Mouse (Mus musculus): ENCODE measurements around the gene Sdr39u1. TPM values are rescaled to one million over a fixed set of nuclear protein-coding genes. Genes with fewer than 3 reads are reported as not detected.
A peak's percentile ranks its signal among the peaks of the same experiment; 100 is the strongest.

Sdr39u1 gene
- total RNA-seq, 2 experiments from 2014 or later = 96.5 to 104 TPM

DNA sequence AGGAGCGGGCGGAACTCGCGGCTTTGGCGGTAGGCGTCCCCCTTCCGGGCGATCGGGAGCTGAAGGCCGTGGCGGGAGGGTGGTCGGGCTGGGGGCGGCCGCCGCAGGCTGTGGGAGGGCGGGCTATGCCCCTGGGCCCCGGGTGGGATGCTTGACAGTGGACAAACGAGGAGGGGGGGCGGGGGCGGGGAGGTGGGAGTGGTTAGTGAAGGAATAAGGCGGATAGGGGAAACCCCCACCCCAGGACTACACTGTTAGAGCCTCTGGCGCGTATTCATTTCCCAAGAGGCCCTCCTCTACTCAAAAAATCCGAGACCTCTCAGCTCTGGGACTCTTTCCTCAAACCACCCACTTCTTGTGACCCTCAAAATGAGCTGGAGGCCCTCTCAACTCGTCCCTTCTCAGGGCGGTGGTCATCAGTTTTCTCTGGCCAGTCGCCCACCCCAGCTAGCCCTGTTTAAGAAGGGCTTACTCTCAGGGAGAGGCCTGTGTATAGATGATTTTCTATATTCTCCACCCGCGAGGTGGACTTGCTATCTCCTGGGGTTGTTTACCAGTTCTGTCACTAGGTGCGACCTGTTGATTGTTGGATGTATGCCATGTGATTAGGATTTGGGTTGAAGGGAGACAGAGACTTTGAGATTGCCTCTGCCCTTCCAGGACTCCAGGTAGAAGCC lies 14.8 kb downstream of the Sdr39u1 start:
- DNase-seq (ENCODE audit: low spot score in 2 of 2) = peak in 1 of 2 experiments; percentile 22

DNA sequence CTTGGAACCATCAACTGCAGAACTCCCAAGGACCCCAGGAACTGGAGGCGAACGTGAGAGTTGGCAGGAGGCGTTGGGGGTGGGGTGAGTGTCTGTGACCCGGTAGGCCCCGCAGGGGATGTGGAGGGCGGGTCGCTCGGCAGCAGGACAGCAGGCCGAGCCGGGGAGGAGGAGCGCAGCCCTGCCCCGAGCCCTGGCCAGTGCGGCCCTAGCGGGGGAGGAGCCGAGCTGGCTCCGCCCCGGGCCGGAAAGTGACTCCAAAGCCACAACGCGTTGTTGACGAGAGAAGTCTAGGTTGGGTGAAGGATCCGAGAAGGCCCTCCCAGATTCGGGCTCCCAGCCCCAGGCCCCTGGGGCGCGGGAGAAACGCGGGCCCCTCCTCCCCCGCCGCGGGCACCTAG lies 15.4 kb downstream of the Sdr39u1 start, which contains the start of gene Khnyn:
Khnyn (plus strand) TSS at position 235 of the 401 bp plus-strand sequence.
- DNase-seq (ENCODE audit: low spot score in 2 of 2) = peak; percentile 67 to 83

DNA sequence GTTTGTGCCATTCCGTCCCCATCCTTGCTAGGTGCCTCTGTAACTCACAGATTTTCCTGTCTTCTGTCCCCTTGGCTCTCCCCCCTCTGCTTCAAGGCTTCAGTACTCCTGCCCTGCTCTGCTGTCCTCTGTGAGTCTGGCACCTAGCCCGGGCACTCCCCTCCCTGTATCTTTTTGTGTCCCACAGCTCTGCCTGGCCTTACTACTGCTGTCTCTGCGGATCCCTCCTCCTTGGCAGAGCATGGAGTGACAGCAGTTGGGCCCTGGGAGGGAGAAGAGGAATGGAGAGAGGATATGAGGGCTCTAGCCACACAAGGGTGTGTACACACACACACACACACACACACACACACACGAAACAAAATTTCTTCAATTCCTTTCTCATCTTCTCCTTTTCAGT lies 15.9 kb downstream of the Sdr39u1 start, which contains the start of gene Cbln3:
Cbln3 (minus strand) TSS at position 227 of the 400 bp plus-strand sequence.
- DNase-seq (ENCODE audit: low spot score in 2 of 2) = no peak

DNA sequence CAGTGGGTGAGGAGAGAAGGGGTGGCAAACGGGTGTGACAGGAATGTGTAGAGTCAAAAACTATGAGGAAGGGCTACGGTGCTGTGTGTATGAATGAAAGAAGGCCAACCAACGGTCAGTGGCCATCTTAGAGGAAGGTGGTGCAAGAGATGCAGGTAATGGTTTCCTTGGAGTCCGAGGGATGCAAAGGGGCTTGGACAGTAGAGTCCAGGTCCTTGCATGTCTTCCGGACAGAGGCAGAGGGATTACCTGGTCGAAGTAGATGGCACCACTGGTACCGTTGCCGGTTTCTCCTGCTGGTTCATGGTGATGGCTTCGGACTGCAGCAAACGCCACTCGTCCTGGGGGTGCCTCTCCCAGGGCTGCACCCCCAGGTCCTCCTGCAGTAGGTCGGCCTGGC lies 16.4 kb downstream of the Sdr39u1 start:
- DNase-seq (ENCODE audit: low spot score in 2 of 2) = no peak

DNA sequence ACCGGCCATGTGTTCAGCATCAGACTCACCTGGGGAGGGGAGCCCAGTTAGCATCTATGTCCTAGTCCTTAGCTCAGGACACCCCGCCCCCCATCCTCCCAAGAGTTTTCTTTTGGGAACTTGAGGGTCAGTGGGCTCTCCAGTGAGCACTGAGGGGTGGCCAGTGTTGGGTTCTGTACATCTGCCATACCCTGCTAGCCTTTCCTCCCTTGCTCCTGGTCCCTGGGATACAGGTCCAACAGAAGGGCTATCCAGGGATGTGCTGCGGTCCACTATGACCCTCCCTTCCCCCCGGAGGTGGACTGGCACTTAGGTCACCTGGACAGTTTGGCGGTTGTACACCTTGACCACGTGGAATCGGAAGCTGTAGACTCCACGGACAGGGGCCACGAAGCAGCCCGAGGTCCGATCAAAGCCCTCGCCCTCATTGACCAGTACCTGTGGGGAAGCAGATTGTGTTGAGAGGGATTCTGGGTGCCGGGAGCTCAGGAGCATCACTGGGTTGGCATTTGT lies 16.9 kb downstream of the Sdr39u1 start:
- DNase-seq (ENCODE audit: low spot score in 2 of 2) = no peak

DNA sequence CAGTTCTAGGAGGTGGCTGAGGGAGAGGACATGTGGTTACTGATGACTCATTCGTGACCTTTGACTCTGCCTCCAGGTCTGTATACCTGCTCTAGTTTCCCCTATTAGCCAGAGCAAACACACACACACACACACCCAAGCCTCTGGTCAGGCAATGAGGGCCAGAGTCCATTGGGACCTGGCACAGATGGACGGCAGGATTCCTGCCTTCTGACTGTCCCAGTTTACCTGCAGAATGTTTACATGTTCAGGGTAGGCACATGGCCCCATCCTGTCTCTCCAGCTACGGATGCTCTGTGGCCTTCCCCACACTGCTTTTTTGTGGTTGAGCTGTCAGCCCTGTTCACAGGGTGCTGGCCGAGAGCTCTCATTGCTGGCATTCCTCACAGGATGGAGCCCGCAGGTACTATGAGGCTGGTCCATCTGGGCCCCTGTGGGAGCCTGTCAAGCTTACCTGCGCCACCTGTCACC lies 17.9 kb downstream of the Sdr39u1 start:
- no peak for DNase-seq (ENCODE audit: low spot score in 2 of 2)

DNA sequence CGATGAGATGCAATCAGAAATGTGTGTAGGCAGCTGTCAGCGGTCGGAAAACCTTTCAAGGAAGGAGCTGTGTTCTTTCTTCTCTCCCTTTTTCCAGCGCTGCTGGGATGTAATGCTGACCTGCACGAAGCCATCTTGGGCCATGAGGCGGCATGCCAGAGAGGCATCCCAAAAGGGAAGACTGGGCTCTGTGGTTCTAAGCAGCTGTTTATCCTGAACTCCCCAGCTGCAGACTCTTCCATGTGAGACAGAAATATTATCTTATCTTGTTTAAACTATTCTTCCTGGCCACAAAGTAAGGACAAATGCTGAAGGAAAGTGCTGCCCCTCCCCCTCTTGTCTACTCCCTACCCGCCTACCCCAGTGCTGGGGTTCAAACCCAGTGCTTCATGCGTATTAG lies 19.1 kb downstream of the Sdr39u1 start:
- DNase-seq (ENCODE audit: low spot score in 2 of 2) = no peak

DNA sequence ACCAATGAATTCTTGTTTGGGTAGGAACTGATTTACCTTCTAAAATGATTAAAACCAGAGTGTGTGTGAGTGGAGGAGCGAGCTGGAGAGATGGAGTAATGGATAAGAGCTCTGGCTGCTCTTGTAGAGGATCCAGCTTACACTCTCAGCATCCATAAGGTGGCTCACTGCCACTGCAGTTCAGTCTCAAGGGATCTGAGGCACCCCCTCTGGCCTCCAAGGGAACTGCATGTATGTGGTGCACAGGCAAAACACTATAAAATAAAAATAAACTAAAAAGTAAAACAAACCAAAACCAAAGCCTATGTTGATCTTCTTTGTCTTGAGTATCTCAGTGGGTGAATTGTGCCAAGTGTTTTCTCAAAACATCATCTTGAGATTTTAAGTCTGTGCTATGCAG lies 20.5 kb downstream of the Sdr39u1 start:
- peak; percentile 82 to 84 for DNase-seq (ENCODE audit: low spot score in 2 of 2)

DNA sequence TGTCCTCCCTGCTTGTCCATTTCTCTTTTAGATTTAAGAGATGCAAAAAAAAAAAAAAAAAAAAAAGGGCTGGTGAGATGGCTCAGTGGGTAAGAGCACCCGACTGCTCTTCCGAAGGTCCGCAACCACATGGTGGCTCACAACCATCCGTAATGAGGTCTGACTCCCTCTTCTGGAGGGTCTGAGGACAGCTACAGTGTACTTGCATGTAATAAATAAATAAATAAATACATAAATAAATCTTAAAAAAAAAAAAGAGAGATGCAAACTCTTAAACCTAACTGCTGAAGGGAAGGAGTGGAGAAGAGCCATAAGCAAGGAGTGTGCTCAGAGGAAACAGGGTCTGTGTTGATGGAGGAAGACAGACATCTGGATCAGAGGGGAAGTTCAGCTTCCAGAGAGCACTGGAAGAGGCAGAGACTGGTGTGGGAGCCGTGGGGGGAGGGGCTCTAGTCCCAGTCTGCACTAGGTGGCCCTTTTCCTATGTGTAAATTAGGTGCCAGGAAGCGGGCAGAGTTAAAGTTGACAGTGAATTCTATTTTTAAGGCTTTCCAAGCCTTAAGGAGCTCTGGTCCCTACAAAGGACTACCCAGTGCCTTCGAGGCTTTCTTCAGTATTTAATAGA lies 21.7 kb downstream of the Sdr39u1 start:
- no peak for DNase-seq (ENCODE audit: low spot score in 2 of 2)

DNA sequence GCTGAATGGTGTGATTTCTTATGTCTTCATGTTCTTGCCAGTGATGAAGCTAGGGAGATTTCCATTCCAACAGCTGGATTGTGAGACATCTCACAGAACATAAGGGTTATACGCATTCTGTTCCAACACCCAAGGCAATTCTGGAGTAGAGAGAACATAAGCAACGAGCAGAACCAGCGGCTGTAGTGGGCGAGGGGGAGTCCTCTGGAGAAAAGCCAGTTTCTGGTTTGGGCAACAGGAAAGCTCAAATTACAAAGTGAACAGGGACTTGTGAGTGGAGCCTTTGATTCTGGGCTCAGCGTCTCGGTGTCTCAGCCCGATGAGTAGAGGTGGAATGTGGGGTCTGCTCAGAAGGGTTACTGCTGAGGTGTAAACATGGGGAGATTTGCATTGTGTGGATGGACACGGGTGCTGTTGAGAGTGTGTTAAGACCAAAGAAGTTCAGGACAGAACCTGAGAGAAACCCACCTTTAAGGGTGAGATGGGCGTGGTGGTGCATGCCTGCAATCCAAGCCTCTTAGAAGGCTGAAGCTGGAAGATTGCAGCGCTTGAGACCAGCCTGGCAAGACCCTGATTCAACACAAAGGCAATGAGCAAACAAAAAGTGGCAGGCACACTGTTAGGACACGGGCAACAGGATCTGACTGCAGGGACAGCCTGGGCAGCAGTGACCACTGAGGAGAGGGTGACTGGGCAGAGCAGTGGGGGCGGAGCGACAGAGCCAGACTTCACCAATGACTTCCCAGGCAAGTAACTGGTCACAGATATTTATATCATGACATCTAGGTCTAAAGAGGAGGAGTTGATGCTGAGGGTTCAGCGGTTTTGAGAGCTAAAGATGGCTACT lies 22.4 kb downstream of the Sdr39u1 start:
- no peak for DNase-seq (ENCODE audit: low spot score in 2 of 2)

DNA sequence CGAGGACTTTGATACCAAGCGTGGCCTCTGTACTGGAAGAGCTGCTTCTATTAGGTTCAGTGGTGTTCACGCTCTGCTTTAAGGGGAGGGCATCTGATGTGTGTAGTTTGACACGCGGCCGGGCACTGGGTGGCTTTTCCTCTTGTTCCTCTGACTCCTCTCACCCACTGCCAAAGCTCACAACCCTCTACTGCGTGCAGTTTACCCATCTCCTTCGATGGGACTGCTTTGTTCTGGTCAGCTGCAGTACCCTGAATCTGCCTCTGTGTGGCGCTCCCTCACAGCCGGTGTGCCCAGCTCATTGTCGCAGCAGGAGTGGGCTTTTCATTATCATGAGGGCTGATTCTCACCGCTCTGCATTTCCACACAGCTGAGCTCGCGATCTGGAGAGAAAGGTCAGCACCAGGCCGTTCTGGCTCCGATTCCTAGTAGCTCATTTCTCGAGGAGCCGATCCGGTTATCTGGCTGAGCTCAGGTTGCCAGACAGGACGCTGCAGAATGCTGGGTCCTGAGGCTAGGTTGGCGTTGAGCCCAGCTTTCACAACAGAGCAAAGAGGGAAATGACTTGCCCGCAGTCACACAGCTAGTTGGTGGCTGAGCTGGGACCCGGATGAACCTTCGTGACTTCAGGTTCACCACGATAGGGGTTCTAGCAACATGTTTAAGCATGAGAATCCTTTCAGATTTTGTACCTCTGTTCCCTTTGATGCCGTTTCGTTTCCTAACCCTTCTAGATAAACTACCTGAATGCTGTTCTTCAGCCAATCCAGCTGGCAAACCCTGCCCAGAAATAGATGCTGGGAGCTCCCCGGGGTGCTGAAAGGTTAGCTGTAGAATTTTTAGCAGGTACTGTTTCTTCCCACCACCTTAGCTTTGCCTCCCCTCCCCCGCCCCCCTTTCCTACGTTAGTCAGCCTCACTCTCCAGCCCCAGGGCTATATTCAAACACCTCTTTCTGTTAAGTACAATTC lies 26.1 kb downstream of the Sdr39u1 start:
- DNase-seq (ENCODE audit: low spot score in 2 of 2) = peak; percentile 67 to 77

DNA sequence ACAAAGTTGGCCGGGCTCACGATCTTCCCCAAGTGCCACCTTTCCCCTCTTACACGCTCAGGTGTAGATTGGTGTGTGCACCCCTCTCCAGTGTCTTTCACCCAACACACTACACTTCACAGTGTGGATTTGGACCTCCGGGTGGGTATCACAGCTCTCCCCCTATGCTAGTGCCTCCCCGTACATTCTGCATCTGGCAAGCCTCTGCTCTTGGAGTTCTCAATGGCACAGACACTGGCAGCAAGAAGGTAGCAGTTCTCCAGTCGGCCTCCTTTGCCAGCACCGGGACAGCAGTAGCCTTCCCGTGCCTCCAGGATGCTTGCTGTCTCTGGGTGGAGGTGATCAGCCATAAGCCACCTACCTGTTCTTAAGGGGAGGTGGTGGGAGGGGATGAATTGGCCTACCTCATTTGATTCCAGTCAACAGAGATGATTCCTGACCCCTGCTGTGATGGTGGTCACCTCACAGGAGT lies 26.8 kb downstream of the Sdr39u1 start:
- DNase-seq (ENCODE audit: low spot score in 2 of 2) = no peak

DNA sequence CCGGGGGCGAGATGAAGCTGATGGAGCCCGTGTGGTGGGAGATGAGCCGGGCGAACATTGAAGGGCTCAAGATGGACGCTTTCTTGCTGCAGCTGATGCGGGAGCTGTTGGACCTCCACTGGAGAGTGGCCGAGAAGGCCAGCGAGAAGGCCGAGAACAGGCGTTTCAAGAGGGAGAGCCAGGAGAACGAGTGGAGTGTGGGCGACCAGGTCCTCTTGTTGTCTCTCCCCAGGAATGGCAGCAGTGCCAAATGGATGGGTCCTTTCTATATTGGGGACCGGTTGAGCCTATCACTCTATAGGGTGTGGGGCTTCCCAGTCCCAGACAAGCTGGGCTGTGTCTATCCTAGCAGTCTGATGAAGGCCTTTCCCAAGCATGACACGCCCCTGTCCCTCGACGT lies 27.5 kb downstream of the Sdr39u1 start:
- no peak for DNase-seq (ENCODE audit: low spot score in 2 of 2)

DNA sequence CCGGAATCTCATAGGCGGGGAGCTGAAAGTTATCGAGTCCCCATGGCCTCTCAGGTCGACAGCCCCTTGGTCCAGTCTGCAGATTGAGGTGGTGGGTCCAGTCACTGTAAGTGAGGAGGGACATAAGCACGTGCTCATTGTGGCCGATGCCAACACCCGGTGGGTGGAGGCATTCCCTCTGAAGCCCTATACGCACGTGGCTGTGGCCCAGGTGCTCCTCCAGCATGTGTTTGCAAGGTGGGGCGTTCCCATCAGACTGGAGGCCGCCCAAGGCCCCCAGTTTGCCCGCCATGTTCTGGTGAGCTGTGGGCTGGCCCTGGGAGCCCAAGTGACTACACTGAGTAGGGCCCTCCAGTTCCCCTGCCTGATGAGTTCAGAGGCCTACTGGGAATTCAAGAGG lies 28.1 kb downstream of the Sdr39u1 start:
- no peak for DNase-seq (ENCODE audit: low spot score in 2 of 2)

DNA sequence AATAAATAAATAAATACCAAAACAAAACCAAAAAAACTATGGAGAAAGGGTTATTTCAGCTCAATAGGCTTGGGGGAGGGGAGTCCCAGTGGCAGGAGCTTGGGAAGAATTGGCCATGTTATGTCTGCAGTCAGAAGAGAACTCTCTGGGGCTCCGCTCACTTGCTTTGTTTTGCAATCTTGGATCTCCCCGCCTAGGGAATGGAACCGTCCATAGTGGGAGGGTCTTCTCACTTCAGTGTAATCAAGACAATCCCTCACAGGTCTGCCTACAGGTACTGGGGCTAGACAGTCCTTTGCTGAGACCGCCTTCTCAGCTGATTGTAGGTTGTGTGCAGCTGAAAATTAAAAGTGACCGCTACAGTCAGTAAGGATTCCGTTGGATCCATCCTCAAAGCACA lies 30.6 kb downstream of the Sdr39u1 start:
- DNase-seq (ENCODE audit: low spot score in 2 of 2) = no peak

DNA sequence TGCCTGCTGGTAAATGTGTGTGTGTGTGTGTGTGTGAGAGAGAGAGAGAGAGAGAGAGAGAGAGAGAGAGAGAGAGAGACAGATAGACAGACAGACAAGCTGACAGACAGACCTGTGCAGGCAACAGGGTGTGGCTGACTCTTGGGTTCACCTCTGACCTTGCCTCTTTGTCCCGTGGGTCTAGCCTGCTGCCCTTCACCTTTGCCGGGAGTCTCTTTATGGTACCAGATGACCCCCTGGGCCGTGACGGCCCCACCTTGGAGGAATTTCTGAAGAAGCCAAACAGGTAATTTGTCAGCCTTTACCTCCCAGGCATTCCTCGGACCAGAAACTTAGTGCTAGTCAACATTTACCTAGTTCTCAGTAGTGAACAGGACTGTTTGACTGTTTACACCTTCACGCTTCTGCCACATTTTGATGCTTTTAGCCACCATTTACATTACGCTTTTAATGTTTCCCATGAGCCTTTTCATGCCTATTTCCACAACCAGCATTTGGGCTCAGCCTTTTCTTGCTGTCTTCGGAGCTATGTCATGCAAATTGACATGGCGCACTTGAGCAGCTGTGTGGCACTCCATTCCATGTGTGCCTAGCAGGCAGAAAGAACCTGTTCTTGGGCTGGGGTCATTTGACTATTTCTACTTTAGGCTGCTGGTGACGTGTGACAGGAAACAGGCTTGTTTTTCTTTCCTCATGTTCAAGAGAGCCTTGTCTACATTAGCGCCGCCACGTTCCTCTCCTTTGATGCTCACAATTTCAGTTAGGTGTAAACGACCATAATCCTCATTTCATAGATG lies 31.7 kb downstream of the Sdr39u1 start:
- no peak for DNase-seq (ENCODE audit: low spot score in 2 of 2)

DNA sequence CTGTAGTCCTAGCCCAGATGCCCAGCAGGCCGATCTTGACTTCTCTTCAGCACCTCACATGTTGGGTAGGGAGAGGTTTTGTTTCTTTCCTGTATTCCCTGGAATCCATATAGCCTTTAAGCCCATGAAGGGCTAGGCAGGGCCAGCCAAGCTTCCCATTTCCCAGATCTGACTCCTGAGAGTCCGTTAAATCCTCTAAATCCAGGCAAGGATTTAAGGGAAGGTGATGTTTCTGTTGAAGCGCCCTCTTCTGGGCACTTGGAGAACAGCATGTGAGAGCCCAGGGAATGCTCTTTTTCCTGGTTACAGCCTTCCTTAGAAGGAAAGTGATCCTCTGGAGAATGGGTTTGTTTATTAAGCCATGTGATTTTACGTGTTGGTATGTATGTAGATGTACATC lies 33.1 kb downstream of the Sdr39u1 start:
- DNase-seq (ENCODE audit: low spot score in 2 of 2) = peak; percentile 65

DNA sequence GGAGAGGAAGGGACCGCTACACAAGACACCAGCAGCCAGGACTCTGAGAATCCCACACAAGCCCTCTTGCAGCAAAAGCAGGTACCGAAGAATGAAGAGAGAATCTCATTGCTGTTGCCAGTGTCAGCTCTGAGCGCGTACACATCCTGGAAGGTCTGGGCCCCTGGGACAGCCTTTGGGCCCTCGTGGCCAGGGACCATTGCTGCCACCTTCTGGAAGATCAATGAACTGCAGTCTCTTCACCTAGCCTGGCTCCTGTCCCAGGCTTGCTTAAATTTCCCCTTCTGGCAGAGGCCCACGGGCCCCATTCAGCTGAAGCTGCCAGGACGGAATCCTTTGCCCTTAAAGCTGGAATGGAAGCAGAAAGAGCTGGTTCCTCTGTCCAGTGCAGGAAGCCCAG lies 36.3 kb downstream of the Sdr39u1 start:
- DNase-seq (ENCODE audit: low spot score in 2 of 2) = peak; percentile 37 to 55

DNA sequence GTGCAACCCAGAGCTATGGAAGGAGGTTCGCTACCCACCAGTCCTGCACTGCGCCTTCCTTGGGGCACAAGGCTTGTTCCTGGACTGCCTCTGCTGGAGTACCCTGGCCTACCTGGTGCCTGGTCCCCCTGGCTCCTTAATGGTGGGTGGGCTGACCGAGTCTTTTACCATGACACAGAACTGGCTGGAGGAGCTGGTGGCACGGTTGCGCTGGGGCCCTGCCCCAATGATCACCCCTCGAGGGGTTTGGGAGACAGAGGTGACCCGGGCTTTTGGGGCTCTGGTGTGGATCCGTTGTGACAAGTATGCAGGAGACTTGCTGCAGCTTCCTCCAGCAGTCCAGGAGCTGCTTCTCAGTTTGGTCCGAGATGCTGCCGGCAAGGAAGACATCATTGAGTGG lies 37.1 kb downstream of the Sdr39u1 start:
- no peak for DNase-seq (ENCODE audit: low spot score in 2 of 2)
